Mouse (Mus musculus) kidney, adult 2 months (tissue): ENCODE data around the gene Esrrg.

Experiments used
- CTCF ChIP-seq: fragments of 200-500 bp; conservative IDR thresholded peaks from 2 replicates; pipeline ENCODE4 v1.5.1; 2011; ENCODE audit warnings: low read depth, mild to moderate bottlenecking, control low read depth, low read length, moderate library complexity, mixed read lengths; ENCODE audit not compliant: insufficient read depth, insufficient read length
- POLR2A ChIP-seq: fragments of 200-500 bp; IDR thresholded peaks from one replicate; pipeline ENCODE4 v1.6.1; 2011; ENCODE audit warnings: low read depth, low read length, control low read depth

GRCm38 (mm10) chr1:188119806-188120205, 511.2 kb downstream of the Esrrg start:
- TF ChIP-seq POLR2A, result no peak
- TF ChIP-seq CTCF, result no peak
